Mouse (Mus musculus) hindbrain, postnatal 0 days (tissue): Measurements from ENCODE around the gene Col4a2. TPM values are rescaled to one million over a fixed set of nuclear protein-coding genes. Genes with fewer than 3 reads are reported as not detected.
A peak's percentile ranks its signal among the peaks of the same experiment; 100 is the strongest.

ENCODE experiments used
- ATAC-seq: fragments of 200-750 bp; cut with Nextera tagmentation; 2 replicates; pipeline ENCODE4 v1.8.0; 2017; ENCODE audit warnings: mild to moderate bottlenecking, moderate TSS enrichment, moderate library complexity
- DNase-seq: peaks from one replicate; pipeline ENCODE4 v3.0.0-alpha.2; 2015; ENCODE audit warnings: low spot score
- H3K27ac ChIP-seq: fragments of 300-500 bp; sonication (generic); 2 replicates; pipeline ENCODE4 v1.5.1; 2014; ENCODE audit warnings: mild to moderate bottlenecking
- H3K27me3 ChIP-seq: fragments of 300-500 bp; sonication (generic); 2 replicates; pipeline ENCODE4 v1.6.1; 2014; ENCODE audit warnings: low read length, mixed read lengths; ENCODE audit not compliant: insufficient read depth
- H3K36me3 ChIP-seq: fragments of 300-500 bp; sonication (generic); 2 replicates; pipeline ENCODE4 v1.6.1; 2014; ENCODE audit warnings: low read length, mixed read lengths; ENCODE audit not compliant: insufficient read depth
- H3K4me1 ChIP-seq: fragments of 300-500 bp; sonication (generic); 2 replicates; pipeline ENCODE4 v1.6.1; 2014; ENCODE audit warnings: antibody characterized with exemption, low read length, mixed read lengths; ENCODE audit not compliant: insufficient read depth
- H3K4me2 ChIP-seq: fragments of 300-500 bp; sonication (generic); 2 replicates; pipeline ENCODE4 v1.6.1; 2014; ENCODE audit warnings: low read depth, mild to moderate bottlenecking, low read length, moderate library complexity, mixed read lengths
- H3K4me3 ChIP-seq: fragments of 300-500 bp; sonication (generic); 2 replicates; pipeline ENCODE4 v1.5.1; 2014; ENCODE audit warnings: low read length
- H3K9ac ChIP-seq: fragments of 300-500 bp; sonication (generic); replicated peaks from 2 replicates; pipeline ENCODE4 v1.6.1; 2014; ENCODE audit warnings: mild to moderate bottlenecking, low read length, moderate library complexity, mixed read lengths
- H3K9me3 ChIP-seq: fragments of 300-500 bp; sonication (generic); 2 replicates; pipeline ENCODE4 v1.6.1; 2016; ENCODE audit warnings: low read length, mixed read lengths
- CTCF ChIP-seq: IDR thresholded peaks from 2 replicates; pipeline ENCODE4 v1.5.1; 2016; ENCODE audit warnings: antibody characterized with exemption, control low read depth, low read depth
- WGBS: fragments of 180-500 bp; shearing (Covaris S2); extraction: QIAGEN DNeasy Blood & Tissue Kit; methylation state at CpG from one replicate; pipeline ENCODE4 v1.1.7; 2014; 5-methylcytosine and 5-hydroxymethylcytosine counted together
- polyA plus RNA-seq: library from polyadenylated mRNA; unstranded; fragments of >200 nt; fragmentation: Nextera tagmentation; extraction: Ambion mirVana; gene quantifications from 2 replicates; pipeline ENCODE4 v1.2.1, GENCODE M21; 2015
- total RNA-seq: library from RNA; depleted of rRNA; stranded (reverse); fragments of >200 nt; gene quantifications from 2 replicates; pipeline ENCODE4 v1.2.3, GENCODE M21; 2014

Gene Col4a2
- total and polyA plus RNA-seq, 2 experiments from 2014 or later, result 27.8 to 76.6 TPM

- WGBS, result 71% methylated on average over 6 of the region's 6 CpGs
- H3K9ac ChIP-seq, result no peak overlapping the region
- no peaks in the 10 kb centered on the region for H3K9me3 ChIP-seq
- H3K4me1 ChIP-seq, result peaks cover 14% of the 10 kb centered on the region; the same call in 1 of the 2 replicates
- DNase-seq, result no peak
- no peak for ATAC-seq
- no peak overlapping the region for H3K4me3 ChIP-seq
- no peaks in the 10 kb centered on the region for H3K27me3 ChIP-seq
- no peaks in the 10 kb centered on the region for H3K36me3 ChIP-seq
- no peak for TF ChIP-seq CTCF
- H3K4me2 ChIP-seq, result no peak overlapping the region
- H3K27ac ChIP-seq, result no peak overlapping the region
Observed at GRCm38 (mm10) chr8:11333746-11334145, 21.1 kb downstream of the Col4a2 start.

GRCm38 (mm10) chr8:11334493-11334892, 21.9 kb downstream of the Col4a2 start:
- ATAC-seq (no peak), DNase-seq (no peak)
- Histone ChIP-seq H3K9ac (no peak overlapping the region), H3K4me2 (no peak overlapping the region), H3K36me3 (no peaks in the 10 kb centered on the region), H3K4me3 (no peak overlapping the region), H3K4me1 (peaks cover 14% of the 10 kb centered on the region; the same call in 1 of the 2 replicates), H3K27ac (no peak overlapping the region), H3K9me3 (no peaks in the 10 kb centered on the region), H3K27me3 (no peaks in the 10 kb centered on the region)
- 81% methylated on average over 3 of the region's 3 CpGs for WGBS
- TF ChIP-seq CTCF, result no peak

GRCm38 (mm10) chr8:11335238-11335637, 22.6 kb downstream of the Col4a2 start:
- TF ChIP-seq CTCF, result no peak
- no peak overlapping the region for H3K4me3 ChIP-seq
- H3K9me3 ChIP-seq, result no peaks in the 10 kb centered on the region
- H3K4me1 ChIP-seq, result peaks cover 14% of the 10 kb centered on the region; the same call in 1 of the 2 replicates
- no peak overlapping the region for H3K4me2 ChIP-seq
- WGBS, result 88% methylated on average over 4 of the region's 4 CpGs
- no peak overlapping the region for H3K27ac ChIP-seq
- H3K36me3 ChIP-seq, result no peaks in the 10 kb centered on the region
- H3K9ac ChIP-seq, result no peak overlapping the region
- DNase-seq, result no peak
- H3K27me3 ChIP-seq, result no peaks in the 10 kb centered on the region
- no peak for ATAC-seq

GRCm38 (mm10) chr8:11336346-11336745, 23.7 kb downstream of the Col4a2 start:
- no peaks in the 10 kb centered on the region for H3K36me3 ChIP-seq
- no peak overlapping the region for H3K27ac ChIP-seq
- H3K4me1 ChIP-seq, result peaks cover 14% of the 10 kb centered on the region; the same call in 1 of the 2 replicates
- 51% methylated on average over 5 of the region's 5 CpGs for WGBS
- H3K9me3 ChIP-seq, result no peaks in the 10 kb centered on the region
- ATAC-seq (peak; percentile 82), DNase-seq (peak; percentile 51)
- no peaks in the 10 kb centered on the region for H3K27me3 ChIP-seq
- H3K4me2 ChIP-seq, result no peak overlapping the region
- H3K4me3 ChIP-seq, result no peak overlapping the region
- no peak overlapping the region for H3K9ac ChIP-seq
- TF ChIP-seq CTCF, result no peak

GRCm38 (mm10) chr8:11337642-11338041, 25.0 kb downstream of the Col4a2 start:
- ATAC-seq (no peak), DNase-seq (no peak)
- Histone ChIP-seq H3K4me2 (no peak overlapping the region), H3K27me3 (no peaks in the 10 kb centered on the region), H3K9ac (no peak overlapping the region), H3K9me3 (no peaks in the 10 kb centered on the region), H3K4me1 (peaks cover 14% of the 10 kb centered on the region; the same call in 1 of the 2 replicates), H3K27ac (no peak overlapping the region), H3K36me3 (no peaks in the 10 kb centered on the region), H3K4me3 (no peak overlapping the region)
- WGBS, result 86% methylated on average over 10 of the region's 10 CpGs
- no peak for TF ChIP-seq CTCF

- Histone ChIP-seq H3K36me3 (no peaks in the 10 kb centered on the region), H3K27me3 (no peaks in the 10 kb centered on the region), H3K27ac (no peak overlapping the region), H3K4me3 (no peak overlapping the region), H3K4me2 (no peak overlapping the region), H3K9ac (no peak overlapping the region), H3K4me1 (peaks cover 14% of the 10 kb centered on the region; the same call in 1 of the 2 replicates), H3K9me3 (no peaks in the 10 kb centered on the region)
- TF ChIP-seq CTCF, result no peak
- 82% methylated on average over 9 of the region's 9 CpGs for WGBS
- DNase-seq (no peak), ATAC-seq (no peak)
Observed at GRCm38 (mm10) chr8:11338507-11338906, 25.9 kb downstream of the Col4a2 start.

- 80% methylated on average over 12 of the region's 12 CpGs for WGBS
- Histone ChIP-seq H3K27me3 (no peaks in the 10 kb centered on the region), H3K4me2 (no peak overlapping the region), H3K4me3 (no peak overlapping the region), H3K9me3 (no peaks in the 10 kb centered on the region), H3K27ac (no peak overlapping the region), H3K36me3 (no peaks in the 10 kb centered on the region), H3K9ac (no peak overlapping the region), H3K4me1 (peaks cover 11% of the 10 kb centered on the region; the same call in 1 of the 2 replicates)
- no peak for ATAC-seq
- TF ChIP-seq CTCF, result no peak
- DNase-seq, result no peak
Observed at GRCm38 (mm10) chr8:11340310-11341110, 27.9 kb downstream of the Col4a2 start.
